Mouse (Mus musculus) small intestine, adult 2 months (tissue): ENCODE data around the gene Hcst. TPM values are rescaled to one million over a fixed set of nuclear protein-coding genes. Genes with fewer than 3 reads are reported as not detected.

ENCODE experiments used
- H3K27ac ChIP-seq: fragments of 200-500 bp; 2 replicates; pipeline ENCODE4 v1.5.1; 2012; ENCODE audit warnings: low read depth, low read length, control low read depth, inconsistent platforms; ENCODE audit not compliant: insufficient read depth
- H3K27me3 ChIP-seq: fragments of 200-500 bp; 2 replicates; pipeline ENCODE4 v1.6.1; 2012; ENCODE audit warnings: mild to moderate bottlenecking, moderate library complexity, low read length, inconsistent platforms; ENCODE audit not compliant: control insufficient read depth, insufficient read depth
- H3K36me3 ChIP-seq: fragments of 200-500 bp; 2 replicates; pipeline ENCODE4 v1.6.1; 2012; ENCODE audit warnings: mild to moderate bottlenecking, low read length, control low read depth, inconsistent platforms; ENCODE audit not compliant: control insufficient read depth, insufficient read depth
- H3K4me1 ChIP-seq: fragments of 200-500 bp; 2 replicates; pipeline ENCODE4 v1.6.1; 2012; ENCODE audit warnings: low read length, inconsistent platforms, mixed read lengths; ENCODE audit not compliant: control insufficient read depth, insufficient read depth, insufficient read length
- H3K4me3 ChIP-seq: fragments of 200-500 bp; 2 replicates; pipeline ENCODE4 v1.5.1; 2012; ENCODE audit warnings: low read depth, mild to moderate bottlenecking, control low read depth, inconsistent platforms, low read length, moderate library complexity
- CTCF ChIP-seq: fragments of 200-500 bp; IDR thresholded peaks from 2 replicates; pipeline ENCODE4 v1.5.1; 2012; ENCODE audit warnings: low read depth, mild to moderate bottlenecking, control low read depth, inconsistent platforms, low read length, moderate library complexity, mixed read lengths; ENCODE audit not compliant: insufficient replicate concordance, insufficient read length; ENCODE audit errors: extremely low read depth
- POLR2A ChIP-seq: fragments of 200-500 bp; IDR thresholded peaks from 2 replicates; pipeline ENCODE4 v1.6.1; 2012; ENCODE audit warnings: low read depth, mild to moderate bottlenecking, control low read depth, inconsistent platforms, low read length, moderate library complexity
- WGBS: fragments of 180-500 bp; shearing (Covaris S2); methylation state at CpG from one replicate; pipeline ENCODE4 v1.1.7; 2018; 5-methylcytosine and 5-hydroxymethylcytosine counted together
- polyA plus RNA-seq: library from polyadenylated mRNA; depleted of rRNA; stranded (reverse); fragments of >200 nt; gene quantifications from 2 replicates; pipeline ENCODE4 v1.2.3, GENCODE M21; 2012

The Hcst gene
- polyA plus RNA-seq, 1 experiment, result 56.1 TPM

DNA sequence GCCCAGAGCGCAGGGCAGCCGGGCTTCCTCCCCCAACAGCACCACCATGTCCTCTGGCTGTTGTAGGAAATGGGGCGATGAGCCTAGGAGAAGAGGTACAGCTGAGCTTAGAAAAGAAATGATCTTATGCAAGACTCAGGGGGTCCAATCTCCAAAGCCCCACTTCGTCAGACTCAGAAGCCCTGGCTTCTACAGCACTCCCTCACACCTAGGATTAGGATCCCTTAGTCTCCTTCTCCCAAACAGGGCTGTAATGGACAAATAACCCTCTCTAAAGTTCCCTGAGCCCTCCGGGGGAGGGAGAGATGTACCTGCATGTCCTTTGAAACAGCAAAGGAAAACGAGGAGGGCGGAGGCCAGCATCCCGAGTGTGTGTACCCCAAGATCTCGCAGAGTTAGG, 36.8 kb upstream of the Hcst start:
- WGBS, result 2% methylated on average over 9 of the region's 9 CpGs
- Histone ChIP-seq H3K4me3 (no peak overlapping the region), H3K4me1 (peaks cover 13% of the 10 kb centered on the region), H3K27me3 (peaks cover 47% of the 10 kb centered on the region), H3K27ac (no peak overlapping the region), H3K36me3 (no peaks in the 10 kb centered on the region)
- TF ChIP-seq POLR2A (no peak), CTCF (no peak)

DNA sequence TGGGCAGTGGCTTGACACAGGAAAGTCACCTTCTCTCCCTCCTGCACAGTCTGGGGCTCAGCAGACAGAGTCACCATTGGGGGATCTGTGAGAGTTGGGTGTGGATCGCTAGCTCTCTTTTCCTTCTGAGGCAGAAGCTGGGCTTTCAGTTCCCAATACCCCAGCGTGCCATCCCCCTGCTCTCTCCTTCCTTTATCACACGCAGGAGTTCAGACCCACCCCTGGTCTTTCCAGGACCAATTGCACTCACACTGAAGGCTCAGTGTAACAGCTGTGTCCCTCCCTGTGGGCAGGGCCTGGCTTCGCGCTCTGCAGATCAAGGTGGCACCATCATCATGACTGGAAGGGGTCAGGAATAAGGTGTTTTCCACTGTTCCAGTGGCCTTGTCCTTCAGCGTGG, 34.6 kb upstream of the Hcst start:
- Histone ChIP-seq H3K27ac (no peak overlapping the region), H3K4me1 (peaks cover 13% of the 10 kb centered on the region), H3K27me3 (peaks cover 38% of the 10 kb centered on the region), H3K4me3 (peak overlapping the region; percentile 48), H3K36me3 (no peaks in the 10 kb centered on the region)
- 11% methylated on average over 6 of the region's 6 CpGs for WGBS
- TF ChIP-seq CTCF (no peak), POLR2A (no peak)

DNA sequence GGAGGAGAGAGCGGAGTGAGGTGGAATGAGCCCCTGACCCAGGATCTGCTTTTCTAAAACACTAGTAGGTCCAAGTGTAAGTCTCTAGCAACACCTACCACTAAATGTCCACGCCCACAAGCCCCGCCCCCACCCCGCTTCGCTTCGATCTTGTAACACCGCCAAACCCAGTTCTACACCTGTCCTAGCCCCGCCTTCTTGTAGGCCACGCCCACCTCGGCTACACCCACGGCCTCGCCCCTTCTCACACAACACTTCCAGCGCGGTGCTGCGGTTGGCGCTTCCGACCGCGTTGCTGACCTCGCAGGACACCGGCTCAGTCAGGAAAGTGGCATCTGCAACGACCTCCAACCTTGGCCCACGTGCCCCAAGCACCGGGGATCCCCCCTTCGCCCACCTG, 34.1 kb upstream of the Hcst start:
- H3K4me3 ChIP-seq, result peak overlapping the region; percentile 48
- H3K36me3 ChIP-seq, result no peaks in the 10 kb centered on the region
- TF ChIP-seq CTCF (no peak), POLR2A (no peak)
- peaks cover 13% of the 10 kb centered on the region for H3K4me1 ChIP-seq
- H3K27ac ChIP-seq, result no peak overlapping the region
- 2% methylated on average over 25 of the region's 25 CpGs for WGBS
- peaks cover 36% of the 10 kb centered on the region for H3K27me3 ChIP-seq

DNA sequence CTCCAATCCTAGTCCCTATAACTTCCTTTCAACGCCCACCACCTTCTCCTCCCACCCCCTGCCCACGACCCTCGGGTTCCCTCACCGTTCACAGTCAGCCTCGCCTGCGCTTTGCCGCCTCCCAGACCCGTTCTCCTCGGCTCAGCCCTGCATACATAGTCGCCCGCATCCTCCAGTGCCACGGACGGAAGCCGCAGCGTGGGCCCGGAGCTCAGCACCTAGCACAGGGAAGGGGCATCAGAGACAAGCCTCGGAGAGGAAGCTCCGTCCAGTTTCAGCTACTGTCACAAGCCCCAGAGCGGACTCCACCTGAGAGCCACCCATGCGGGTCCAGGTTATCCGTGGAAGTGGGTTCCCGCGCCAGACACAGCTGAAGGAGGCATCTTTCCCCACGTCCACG, 33.7 kb upstream of the Hcst start:
- no peak overlapping the region for H3K27ac ChIP-seq
- 22% methylated on average over 25 of the region's 25 CpGs for WGBS
- no peaks in the 10 kb centered on the region for H3K36me3 ChIP-seq
- H3K4me1 ChIP-seq, result peaks cover 13% of the 10 kb centered on the region
- peaks cover 36% of the 10 kb centered on the region for H3K27me3 ChIP-seq
- TF ChIP-seq POLR2A (no peak), CTCF (no peak)
- H3K4me3 ChIP-seq, result peak overlapping the region; percentile 4; the same call in 1 of the 2 replicates

DNA sequence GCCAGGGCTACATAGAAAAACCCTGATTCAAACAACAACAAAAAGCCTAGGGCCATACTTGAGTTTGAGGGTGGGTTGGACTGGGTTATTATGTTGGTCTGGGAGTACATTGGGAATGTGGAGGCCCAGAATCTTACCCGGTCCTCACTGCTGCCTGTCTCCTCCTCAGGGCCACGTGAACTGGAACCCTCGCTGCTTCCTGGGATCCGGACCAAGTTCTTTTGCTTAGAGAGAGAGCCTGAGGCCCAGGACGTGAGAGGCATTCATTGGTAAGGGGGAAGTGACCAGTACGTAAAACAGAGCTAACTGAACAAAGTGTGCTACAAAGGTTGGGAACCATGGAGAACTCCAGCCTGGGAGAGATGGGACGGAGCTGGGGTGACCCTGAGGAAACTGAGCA, 30.6 kb upstream of the Hcst start:
- TF ChIP-seq CTCF (no peak), POLR2A (no peak)
- H3K4me3 ChIP-seq, result no peak overlapping the region
- H3K27ac ChIP-seq, result no peak overlapping the region
- WGBS, result 70% methylated on average over 7 of the region's 7 CpGs
- H3K27me3 ChIP-seq, result peaks cover 10% of the 10 kb centered on the region
- peaks cover 21% of the 10 kb centered on the region for H3K4me1 ChIP-seq
- no peaks in the 10 kb centered on the region for H3K36me3 ChIP-seq

DNA sequence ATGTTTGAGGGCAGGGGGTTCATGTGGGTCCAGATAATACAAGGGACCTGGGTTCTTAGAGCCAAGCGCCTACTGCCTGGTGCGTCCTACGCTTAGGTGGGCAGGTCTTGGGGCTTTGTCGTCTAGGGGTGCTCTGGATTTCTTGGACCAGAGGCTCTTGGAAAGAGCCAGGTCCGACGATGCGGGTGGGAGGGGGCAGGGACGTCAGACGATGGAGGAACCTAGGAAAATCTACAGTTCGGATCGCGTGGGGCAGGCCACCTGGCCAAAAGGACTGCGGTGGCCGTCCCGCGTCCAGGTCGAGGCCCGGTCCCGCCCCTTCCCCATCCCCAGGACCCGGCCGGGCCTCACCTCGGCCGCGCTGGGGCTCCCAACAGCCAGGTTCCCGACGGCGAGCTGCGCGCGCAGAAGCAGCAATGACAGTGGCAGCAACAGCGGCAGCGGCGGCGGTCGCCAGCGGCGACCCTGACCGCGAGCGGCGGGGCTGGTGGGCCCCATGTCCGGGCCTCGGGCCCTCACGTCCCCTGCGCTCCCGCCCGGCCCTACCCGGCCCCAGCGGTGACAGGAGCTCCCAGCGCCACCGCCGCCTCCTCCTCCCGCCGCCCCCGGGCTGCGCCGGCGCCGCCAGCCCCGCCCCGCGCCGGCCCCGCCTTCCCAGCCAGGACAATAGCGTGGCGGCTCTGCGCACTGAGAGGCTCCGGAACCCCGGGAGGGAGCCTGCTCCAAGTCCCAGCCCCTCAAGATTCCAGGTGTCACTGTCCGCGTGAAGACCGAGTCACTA, 25.5 kb upstream of the Hcst start, which contains the start of gene Aplp1:
Aplp1 (minus strand) TSS at position 565 of the 781 bp plus-strand sequence.
- TF ChIP-seq POLR2A, result no peak
- no peak for TF ChIP-seq CTCF
- Histone ChIP-seq H3K27me3 (0 out of 2 replicates have a peak, but pooled peaks cover 4% of the 10 kb centered on the region), H3K36me3 (peaks cover 3% of the 10 kb centered on the region; the same call in 1 of the 2 replicates), H3K4me3 (peak within 1 kb of the TSS; percentile 70), H3K4me1 (peaks cover 18% of the 10 kb centered on the region), H3K27ac (peak within 1 kb of the TSS; percentile 71)
- 2% methylated on average over 71 of the region's 72 CpGs for WGBS

DNA sequence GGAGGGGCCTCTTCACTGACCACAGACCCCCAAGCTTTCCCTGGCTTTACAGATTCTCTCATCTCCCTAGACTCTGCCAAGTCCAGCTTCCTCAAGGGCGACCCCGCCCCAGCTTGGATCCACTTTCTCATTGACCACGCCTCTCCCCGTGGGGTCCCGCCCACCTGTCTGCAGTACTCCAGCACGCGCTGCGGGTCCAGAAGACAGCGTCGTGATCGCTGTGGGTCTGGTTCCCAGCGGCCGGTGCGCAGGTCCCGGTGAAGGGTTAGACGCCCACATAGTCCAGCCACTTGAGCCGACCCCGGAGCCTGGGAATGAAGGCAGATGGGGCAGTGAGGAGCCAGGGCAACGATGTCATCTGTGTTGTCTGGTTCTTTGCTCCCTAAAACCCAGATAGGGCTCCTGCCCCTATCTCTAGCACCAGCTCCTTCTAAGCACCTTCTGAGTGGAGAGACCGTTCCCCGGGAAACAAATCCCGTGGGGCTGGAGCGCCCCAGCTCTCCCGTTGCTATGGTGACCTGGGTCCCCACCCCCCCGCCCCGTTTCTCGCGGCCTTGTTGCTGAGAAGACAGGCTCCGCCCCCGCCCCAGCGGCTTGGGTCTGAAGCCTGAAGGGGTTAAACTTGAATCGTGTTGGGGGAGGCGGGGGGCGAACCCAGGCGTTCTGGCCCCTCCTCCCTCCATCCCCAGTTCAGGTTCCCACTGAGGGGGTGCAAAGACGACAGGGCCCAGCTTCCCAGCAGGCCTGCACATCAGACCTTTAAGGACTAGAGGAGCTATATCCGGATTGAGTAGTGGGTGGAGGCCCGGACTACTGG, 24.7 kb upstream of the Hcst start:
- H3K27me3 ChIP-seq, result 0 out of 2 replicates have a peak, but pooled peaks cover 4% of the 10 kb centered on the region
- peaks cover 3% of the 10 kb centered on the region; the same call in 1 of the 2 replicates for H3K36me3 ChIP-seq
- H3K4me3 ChIP-seq, result peak overlapping the region; percentile 70
- H3K27ac ChIP-seq, result no peak overlapping the region
- 2% methylated on average over 38 of the region's 38 CpGs for WGBS
- no peak for TF ChIP-seq POLR2A
- TF ChIP-seq CTCF, result no peak
- H3K4me1 ChIP-seq, result peaks cover 18% of the 10 kb centered on the region
